Mouse (Mus musculus): ENCODE measurements around the gene Abl2.
A peak's percentile ranks its signal among the peaks of the same experiment; 100 is the strongest.
"Not testable (repeated sequence)": the region's sequence is repeated elsewhere in the genome, so short reads cannot be mapped to it uniquely, and the experiment has no call there.

The Abl2 gene

DNA sequence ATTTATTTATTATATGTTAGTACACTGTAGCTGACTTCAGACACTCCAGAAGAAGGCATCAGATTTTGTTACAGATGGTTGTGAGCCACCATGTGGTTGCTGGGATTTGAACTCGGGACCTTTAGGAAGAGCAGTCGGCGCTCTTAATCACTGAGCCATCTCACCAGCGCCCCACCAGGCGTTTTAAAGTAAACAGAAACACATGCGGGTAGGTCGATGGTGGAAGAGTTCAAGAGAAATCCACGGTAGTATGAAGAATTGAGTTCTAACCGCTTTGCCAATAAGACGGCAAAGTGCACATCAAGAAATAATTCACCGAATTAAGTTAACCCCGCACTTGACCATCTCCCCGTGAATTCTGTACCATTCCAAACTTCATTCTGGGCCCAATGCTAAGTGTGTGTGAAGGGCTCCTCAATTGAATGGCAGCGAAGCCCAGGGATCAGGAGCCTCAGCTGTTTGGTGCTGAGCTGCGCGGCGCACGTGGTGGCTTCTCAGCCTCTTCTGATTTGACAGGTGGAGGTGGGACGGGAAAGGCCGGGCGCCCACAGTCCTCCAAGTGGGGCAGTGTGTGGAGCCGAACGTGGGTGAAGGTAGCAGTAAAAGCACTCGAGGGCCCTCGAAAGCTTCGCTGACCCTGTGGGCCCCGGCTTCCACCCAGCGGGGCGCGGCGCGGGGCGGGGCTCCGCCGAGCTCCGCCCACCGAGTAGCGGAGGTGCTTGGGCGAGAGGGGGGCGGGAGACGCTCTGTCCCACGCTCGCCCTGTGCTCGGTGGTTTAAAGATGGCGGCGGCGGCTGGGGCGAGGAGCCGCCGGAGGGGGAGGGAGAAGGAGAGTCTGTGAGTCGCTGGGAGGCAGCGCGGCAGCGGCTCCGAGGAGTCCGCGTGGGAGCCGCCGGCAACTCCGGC is at the start of gene Abl2:
Gene Abl2 (plus strand): TSS at position 763 of the 907 bp plus-strand sequence.
- DNase-seq (ENCODE audit: low spot score in 2 of 2): peak; percentile 83 to 88

DNA sequence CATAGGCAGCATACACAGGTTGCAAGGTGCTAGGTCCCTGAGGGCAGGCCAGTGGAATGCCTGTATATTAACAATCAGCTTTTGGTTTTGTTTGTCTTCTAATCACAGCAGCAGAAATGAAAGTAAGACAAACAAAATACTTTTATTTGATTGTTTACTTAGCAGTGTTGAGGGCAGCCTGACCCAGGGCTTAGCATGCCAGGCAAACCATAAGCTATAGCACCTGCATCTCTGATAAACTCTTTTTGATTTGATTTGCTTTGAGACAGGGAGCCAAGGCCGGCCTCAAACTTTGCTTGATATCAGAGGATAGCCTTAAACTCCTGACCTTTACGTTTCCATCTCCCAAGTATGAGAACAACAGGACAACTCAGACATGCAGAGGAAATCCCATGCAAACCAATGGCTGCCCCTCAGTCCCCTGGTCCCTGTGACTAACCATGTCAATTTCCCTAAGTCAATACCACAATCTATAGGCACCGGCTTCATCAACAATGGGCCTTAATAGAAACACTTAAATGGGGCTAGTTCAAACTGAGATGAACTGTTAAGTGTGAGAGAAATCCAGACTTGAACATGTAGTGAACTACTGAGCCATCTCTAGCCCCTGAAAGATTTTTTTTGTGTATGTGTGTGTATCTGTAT is 38.3 kb upstream of the Abl2 start:
- no peak for DNase-seq (ENCODE audit: low spot score in 2 of 2)

DNA sequence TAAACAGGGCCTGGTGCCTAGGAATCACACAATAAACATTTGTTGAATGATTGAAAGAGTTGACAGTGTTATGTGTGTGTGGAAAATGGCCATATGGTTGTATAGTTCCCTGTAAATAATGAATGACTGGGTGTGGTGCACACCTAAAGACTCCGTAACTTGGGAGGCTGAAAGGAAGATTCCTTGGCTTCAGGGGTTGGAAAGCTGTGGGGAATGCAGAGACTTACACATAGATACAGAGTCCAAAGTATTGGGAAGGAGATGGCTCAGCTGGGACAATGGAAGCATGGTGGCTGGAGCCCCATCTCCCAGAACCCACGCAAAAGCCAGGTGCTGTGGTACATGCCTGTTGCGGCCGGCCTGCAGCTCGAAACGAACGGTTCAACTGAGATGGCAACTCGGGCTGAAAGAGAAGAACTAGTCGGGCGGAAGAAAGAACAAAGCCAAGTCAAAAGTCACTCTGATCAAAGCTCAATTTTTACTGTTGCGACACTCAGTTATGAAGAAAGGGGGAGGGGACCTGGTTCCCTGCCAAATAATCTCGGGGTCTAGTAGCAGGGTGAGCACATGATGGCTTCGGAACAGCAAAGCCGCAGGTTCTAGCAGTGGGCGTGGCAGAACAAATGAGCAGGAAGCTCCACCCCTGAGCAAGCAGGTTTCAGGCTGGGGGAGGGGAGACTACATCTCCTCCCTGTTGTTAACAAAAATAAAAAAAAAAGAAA is 36.6 kb upstream of the Abl2 start:
- peak in 1 of 2 experiments; percentile 49 for DNase-seq (ENCODE audit: low spot score in 2 of 2)

DNA sequence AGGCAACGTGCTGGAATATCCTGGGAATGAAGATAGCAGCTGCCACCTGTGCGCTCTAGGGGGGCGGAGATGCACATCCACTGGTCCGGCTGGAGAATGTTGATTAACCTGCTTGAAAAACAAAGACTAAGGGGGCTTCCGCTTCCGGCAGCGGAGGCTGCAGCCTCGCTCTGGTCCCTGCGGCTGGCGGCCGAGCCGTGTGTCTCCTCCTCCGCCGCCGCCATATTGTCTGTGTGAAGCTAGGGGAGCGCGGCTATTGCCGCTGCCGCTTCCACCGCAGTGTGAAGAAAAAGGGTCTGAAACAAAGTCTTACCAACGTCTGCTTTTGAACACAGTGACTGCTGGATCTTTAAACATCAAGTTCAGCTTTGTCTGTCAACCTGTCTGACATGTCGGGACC is 34.7 kb upstream of the Abl2 start, which contains the start of gene Gm10031:
Gene Gm10031 (plus strand): TSS at position 171 of the 400 bp plus-strand sequence.
- DNase-seq (ENCODE audit: low spot score in 2 of 2): not testable (repeated sequence)

DNA sequence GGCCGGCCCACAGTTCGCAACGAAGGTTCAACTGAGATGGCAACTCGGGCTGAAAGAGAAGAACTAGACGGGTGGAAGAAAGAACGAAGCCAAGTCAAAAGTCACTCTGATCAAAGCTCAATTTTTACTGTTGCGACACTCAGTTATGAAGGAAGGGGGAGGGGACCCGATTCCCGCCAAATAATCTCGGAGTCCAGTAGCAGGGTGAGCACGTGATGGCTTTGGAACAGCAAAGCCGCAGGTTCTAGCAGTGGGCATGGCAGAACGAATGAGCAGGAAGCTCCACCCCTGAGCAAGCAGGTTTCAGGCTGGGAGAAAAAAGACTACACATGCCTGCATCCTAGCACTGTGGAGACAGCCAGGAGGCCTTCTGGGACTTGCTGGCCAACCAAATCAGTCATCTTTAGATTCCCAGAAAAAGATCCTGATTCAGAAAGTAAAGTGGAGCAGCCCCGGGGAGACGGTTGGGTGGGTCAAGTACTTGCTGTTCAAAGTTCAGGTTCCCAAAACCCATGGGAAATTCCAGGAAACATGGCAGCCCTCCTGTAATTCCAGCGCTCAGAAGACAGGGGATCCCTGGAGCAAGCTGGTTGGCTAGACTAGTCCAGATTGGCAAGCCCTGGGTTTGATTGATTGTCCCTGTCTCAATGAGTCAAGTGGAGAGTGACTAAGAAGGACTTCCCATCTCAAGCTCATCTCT is 26.0 kb upstream of the Abl2 start:
- not testable (repeated sequence) for DNase-seq (ENCODE audit: low spot score in 2 of 2)

DNA sequence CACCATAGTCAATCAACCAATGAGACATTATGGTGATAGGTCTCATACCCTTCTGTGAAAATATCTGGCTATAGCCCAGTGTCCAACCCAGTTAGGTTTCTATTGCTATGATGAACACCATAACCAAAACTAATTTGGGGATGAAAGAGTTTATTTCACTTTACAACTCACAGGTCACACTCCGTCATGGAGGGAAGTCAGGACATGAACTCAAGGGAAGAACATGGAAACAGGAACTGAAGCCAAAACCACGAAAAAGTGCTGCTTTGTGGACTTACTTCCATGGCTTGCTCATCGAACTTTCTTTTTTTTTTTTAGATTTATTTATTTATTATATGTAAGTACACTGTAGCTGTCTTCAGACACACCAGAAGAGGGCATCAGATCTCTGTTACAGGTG is 25.1 kb upstream of the Abl2 start:
- no peak for DNase-seq (ENCODE audit: low spot score in 2 of 2)

DNA sequence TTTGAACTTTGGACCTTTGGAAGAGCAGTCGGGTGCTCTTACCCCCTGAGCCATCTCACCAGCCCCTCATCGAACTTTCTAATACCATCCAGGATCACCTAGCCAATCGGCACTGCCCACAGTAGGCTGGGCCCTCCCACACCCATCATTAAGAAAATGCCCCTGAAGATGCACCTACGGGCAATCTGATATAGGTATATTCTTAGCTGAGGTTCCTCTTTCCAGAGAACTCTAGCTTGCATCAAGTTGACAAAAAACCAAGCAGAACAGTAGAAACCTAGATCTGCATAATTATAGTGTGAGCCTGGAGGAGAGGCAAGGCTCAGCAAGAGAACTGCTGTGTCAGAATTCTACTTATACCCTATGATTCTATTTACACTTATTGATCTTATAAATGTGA is 24.7 kb upstream of the Abl2 start:
- no peak for DNase-seq (ENCODE audit: low spot score in 2 of 2)

DNA sequence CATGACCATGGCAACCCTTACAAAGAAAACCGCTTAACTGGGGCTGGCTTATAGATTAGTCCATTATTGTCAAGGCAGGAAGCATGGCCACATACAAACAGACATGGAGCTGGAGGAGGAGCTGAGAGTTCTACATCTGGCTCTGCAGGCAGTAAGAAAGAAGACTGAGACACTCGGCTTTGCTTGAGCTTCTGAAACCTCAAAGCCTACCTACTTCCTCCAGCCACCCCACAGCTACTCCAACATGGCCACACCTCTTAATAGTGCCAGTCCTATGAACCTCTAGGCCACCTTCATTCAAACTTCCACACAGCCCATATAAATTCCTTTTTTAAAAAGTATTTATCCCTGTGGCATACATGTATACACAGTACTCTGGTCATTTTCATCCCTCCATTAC is 21.6 kb upstream of the Abl2 start:
- no peak for DNase-seq (ENCODE audit: low spot score in 2 of 2)

DNA sequence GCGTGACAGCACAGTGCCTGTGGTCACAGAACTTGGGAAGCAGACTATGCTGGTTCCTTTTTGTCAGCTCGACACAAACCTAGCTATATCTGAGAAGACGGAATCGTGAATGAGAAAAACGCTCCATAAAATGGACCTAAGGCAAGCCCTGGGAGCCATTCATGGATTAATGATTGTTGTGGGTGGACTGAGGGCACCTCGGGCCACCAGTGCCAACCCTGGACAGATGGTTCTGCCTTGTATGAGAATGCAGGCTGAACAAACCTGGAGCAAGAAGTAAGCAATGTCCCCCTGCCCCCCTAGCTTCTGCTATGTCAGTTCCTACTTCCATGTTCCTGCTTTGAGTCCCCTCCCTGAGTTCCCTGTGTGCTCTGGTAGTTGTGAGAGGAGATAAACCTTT is 20.9 kb upstream of the Abl2 start:
- no peak for DNase-seq (ENCODE audit: low spot score in 2 of 2)

DNA sequence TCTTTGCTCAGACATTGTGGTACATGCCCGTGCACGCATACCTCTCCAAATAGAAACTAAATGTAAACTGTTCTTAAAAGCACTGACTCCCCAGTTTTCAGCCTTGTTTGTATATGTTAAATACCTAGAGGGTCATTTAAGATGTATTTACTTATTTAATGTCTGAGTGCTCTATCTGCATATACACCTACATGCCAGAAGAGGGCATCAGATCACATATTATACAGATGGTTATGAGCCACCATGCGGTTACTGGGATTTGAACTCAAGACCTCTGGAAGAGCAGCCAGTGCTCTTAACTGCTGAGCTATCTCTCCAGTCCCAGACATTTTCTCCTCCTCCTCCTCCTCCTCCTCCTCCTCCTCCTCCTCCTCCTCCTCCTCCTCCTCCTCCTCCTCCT is 20.2 kb upstream of the Abl2 start:
- DNase-seq (ENCODE audit: low spot score in 2 of 2): no peak

DNA sequence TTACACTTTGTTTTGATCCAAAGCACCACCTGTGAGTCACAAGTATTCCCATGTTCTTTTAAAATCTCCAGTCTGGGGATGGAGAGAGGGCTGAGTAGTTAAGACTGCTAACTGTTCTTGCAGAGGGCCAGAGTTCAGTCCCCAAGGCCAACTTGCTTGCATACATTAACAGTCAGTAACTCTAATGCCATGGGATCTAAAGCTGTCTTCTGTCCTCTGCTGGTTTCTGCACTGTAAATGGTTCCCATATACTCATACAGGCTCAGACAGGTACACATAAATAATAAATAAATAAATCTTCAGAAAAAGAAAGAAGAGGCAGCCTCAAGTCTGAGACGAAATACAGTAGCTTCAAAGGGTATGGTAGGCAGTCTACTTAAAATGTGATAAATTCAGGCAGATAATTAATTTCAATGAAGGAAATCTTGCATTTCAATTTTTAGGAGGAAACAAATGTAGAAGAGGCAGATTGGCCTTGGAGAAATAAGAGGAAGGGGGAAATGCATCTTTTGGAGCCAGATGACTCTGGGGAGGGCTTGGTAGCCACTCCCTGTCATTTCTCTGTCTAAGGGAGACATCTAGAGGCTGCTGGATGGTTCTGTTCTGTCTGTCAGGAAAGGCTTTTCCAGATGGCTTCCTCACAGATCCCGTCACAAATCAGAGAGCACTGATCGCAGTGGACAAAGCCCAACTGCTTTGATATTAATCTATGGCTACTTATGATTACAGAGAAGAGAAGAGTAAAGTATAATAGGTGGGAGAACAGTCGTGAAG is 18.6 kb upstream of the Abl2 start:
- no peak for DNase-seq (ENCODE audit: low spot score in 2 of 2)

DNA sequence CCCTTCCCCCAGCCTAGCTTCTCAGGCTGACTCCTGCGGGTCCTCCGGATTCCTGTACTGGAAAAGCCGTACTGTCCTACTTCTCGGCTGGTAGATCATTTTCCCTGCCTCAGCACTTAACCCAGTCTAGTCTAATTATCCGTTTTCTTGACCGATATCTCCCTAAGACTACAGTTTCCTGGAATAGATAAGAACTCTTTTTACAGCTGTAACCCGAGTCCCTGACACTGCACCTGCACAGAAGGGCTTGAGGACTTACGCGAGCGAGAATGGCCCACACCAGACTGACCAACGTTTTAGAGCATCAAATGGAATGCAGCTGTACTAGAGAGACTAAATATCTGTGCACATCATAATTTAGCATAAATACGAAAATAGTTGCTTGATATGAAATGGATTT is 14.6 kb upstream of the Abl2 start:
- no peak for DNase-seq (ENCODE audit: low spot score in 2 of 2)

DNA sequence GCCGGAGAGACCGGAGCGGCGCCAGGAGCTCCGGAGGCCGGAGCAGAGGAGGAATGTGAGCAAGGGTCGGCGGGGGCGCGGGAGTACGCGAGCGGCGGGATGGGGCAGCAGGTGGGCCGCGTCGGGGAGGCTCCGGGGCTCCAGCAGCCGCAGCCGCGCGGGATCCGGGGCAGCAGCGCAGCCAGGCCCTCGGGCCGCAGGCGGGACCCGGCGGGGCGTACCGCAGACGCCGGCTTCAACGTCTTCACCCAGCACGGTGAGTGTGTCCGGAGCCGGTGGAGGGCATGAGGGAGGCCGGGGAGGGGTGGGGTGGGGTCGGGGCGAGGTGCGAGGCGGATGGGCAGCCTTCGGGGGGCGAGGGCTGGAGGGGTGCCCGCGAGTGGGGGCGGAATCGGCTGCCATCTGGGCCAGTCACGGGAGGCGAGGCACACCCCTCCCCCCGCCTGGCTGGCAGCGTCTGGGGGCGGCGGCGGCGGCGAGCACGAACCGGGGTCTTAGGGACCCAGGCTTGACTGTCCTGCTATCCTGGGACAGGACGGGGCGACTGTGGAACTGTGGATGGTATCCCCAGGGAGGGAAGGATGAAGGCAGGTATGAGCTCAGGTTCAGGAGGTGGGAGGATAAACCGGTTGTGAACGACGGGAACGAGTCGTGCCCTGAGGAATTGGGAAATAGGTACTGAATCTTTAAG is 509 bp downstream of the Abl2 start:
- DNase-seq (ENCODE audit: low spot score in 2 of 2): peak; percentile 7 to 29

DNA sequence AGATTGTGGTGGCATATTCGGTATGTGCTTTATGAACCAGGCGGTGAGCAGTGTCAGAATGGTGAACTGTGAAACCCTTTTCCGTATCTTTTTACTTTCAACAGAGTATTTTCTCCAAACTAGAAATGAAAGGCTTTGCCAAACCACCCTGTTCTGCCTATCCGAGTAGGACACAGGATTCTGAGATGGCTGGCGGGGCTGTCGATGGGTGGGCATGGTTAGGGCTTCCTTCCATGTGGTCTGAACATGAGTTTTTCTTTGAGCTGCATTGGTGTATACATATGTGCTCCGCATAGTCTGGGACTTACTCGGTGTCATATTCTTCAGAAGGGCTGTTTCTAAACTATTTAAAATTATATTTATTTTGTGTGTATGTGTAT is 1.0 kb downstream of the Abl2 start:
- no peak for DNase-seq (ENCODE audit: low spot score in 2 of 2)

DNA sequence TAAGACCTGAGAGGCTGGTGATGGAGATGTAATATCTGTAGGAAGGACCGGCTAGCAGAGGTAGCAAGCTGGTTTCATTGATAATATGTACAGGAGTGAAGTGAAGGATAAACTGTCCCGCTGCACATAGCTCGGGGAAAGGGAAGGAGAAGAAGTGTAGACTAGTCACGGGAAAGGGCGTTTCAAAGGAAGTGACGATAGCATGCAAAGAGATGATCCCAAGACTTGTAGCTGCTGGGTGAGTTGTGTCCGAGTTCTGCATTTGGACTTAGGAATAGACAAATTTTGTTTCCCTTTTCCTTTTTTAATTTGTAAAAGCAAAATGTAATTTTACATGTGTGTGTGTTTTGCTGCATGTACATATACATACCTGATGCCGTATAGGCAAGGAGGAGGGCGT is 1.9 kb downstream of the Abl2 start:
- no peak for DNase-seq (ENCODE audit: low spot score in 2 of 2)

DNA sequence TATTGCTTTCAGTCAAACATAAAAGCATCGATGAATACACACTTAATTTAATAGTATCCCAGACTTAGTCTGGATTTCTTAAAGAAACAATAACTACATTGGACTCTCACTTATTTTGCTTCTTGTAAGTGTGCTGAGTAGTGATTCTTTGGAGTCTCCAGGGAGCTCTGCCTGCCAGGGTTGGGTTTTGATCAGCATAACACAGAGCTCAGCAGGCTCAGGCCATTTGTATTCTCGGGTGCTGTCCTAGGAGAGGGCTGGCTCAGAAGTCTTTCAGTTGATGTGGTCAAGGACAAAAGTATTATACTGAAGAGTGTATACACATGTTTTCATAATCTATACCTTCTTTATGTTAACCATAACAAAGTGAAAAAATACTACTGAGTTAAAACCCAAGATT is 6.7 kb downstream of the Abl2 start:
- DNase-seq (ENCODE audit: low spot score in 2 of 2): no peak

DNA sequence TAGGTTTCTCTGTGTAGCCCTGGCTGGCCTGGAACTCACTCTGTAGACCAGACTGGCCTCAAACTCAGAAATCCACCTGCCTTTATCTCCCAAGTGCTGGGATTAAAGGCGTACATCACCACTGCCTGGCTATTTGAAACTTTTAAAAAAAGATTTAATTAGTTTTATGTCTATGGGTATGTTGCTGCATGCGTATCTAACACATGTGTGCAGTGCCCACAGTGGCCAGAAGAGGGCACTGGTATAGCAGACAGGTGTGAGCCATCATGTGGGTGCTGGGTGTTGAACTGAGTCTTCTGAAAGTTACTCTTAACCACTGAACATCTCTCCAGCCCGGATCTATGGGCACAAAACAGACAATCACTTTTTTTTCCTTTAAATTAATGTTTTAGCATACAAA is 7.5 kb downstream of the Abl2 start:
- DNase-seq (ENCODE audit: low spot score in 2 of 2): peak; percentile 20 to 47

DNA sequence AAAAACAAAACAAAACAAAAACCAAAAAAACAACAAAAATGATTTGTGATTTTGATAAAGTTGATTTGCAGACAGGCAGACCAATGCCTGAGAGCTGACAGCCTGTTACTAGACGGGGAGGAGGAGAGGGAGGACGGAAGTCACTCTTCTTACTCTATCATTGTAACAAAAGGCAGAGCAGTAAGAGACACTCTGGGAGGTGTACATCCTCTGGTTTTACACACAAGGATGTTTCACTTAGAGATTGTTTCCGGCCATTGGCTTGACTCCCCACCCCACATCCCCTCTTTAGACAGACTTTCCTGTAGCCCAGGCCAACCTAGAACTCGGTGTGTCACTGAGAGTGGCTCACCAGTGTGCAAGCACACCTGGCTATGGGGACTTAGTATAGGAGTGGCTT is 11.0 kb downstream of the Abl2 start:
- DNase-seq (ENCODE audit: low spot score in 2 of 2): no peak

DNA sequence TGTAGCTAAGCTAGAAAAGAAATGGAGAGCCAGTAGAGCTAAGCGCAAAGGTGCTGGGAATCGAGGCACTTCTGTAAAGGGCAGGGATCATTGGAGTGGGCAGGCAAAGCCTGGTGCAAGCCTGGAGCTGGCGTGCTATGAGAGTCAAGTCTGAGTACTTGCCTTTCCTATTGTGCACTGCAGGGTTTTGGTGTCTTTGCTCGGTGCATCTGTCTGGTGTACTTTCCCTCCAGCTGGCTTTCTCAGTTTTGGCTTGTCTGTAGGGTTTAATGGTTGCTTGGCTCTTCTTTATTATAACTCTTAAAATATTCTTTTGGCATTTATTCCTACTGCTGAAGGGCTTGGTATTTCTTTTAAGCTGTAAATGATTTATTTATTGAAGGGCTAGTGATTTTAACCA is 14.4 kb downstream of the Abl2 start:
- DNase-seq (ENCODE audit: low spot score in 2 of 2): no peak

DNA sequence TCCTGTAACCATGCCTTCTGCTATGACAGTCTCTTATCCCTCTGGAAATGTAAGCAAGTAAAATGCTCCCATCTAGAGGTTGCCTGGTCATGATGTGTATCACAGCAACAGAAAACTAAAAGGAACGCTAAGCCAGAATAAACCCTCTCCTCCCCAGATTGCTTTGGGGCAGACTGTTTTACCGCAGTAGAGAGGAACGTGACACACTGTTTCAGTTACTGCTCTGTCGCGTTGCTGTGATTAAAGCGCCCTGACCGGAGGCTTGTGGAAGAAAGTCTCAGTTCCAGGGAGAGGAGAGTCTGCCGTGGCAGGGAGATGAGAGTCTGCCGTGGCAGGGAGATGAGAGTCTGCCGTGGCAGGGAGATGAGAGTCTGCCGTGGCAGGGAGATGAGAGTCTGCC is 22.6 kb downstream of the Abl2 start:
- no peak for DNase-seq (ENCODE audit: low spot score in 2 of 2)

DNA sequence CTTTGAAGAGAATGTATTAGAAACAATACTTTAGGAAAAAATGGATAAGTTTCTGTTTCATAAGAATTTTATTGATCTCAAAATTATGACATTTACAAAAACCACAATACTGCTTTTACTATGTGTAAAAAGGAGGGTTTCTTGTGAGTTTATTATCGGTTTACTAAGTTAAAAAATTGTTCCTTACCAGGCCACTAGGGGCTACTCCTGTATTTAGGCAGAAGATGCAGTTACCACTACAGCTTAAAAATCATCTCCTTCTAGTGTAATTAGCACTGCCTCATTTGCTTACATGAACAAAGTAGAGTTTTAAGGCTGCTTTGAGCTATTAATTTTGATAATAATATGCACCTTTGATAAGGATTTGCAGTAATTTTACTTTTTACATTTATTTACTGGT is 25.6 kb downstream of the Abl2 start:
- DNase-seq (ENCODE audit: low spot score in 2 of 2): no peak
